Mouse (Mus musculus): ENCODE results near the gene Parp9.
"Not testable (repeated sequence)": the region's sequence is repeated elsewhere in the genome, so short reads cannot be mapped to it uniquely, and the experiment has no call there.

Parp9 gene

DNA sequence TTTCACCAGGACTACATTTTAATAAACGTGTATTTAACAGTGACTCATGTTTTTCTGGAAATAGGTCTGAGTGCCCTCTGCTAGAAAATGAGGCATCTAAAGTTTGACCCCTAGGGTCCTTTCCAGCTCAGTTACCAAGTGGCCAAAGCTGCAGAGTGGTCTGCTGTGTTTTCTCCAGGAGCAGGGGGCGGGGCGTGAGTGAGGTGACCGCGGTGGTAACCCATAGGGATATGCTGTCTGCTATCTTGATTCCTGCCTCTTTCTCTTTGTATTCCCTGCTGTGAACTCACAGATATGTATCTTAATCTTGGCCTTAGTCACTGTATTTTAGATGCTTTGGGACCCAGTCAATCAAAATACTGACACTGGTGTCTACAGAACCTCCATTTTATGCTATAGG, 13.9 kb upstream of the Parp9 start:
- DNase-seq (ENCODE audit: low spot score) = no peak

DNA sequence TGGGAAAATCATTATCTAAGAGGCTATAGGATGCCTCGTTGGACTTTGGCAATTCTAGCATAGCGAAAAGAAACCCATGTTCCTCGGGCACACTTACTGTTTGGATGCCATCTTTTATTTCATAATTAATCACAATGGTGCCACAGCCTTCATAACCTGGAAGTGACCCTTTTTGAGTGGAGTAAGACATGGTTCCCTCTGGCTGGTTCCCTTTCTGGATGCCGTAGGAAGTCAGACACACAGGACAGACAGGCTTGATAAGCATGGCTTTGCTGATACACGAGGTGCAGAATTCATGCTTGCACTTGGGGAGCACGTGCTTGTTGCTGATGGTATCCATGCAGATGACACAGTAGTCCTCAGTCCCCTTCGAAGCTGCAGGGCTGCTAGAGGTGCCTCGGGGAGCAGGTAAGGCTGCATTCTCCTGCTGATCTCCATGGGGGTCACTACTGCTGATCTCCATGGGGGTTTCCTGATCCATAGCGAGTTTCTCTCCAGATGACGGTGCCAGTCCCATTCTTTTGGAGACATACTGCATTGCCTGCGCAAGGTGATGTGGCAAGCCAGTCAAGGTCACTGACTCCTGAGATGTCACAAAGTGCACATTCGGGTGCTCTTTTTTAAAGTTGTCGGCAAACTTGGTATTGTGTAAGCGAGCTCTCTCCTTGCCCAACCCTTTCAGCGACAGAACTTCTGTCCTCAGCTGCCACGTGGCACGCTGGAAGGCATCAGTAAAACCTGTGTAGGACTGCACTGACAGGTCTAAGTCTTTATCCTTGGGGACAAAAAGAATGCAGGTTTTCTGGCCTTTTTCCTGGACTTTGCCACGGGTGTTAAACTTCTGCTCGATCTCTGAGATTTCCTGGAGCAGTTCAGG, 5.9 kb upstream of the Parp9 start:
- DNase-seq (ENCODE audit: low spot score) = no peak

DNA sequence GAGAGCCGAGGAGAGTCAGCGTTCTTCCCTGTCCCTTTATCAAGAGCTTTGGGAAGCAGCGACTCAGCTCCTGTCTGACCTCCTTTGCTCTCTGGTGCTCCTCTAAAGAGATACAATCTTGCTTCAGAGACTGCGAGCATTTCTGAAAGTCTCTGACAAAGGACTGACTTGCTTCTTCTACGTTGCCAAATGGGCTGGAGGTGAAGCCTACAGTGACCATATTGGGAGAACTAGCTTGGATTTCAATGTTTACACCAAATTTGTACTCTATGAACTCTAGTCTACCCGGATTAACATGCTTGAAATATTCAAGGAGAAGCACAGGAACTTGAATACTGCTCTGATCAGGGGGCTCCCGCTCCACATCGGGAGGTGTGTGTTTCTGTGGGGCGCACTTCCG, 5.1 kb upstream of the Parp9 start:
- no peak for DNase-seq (ENCODE audit: low spot score)

DNA sequence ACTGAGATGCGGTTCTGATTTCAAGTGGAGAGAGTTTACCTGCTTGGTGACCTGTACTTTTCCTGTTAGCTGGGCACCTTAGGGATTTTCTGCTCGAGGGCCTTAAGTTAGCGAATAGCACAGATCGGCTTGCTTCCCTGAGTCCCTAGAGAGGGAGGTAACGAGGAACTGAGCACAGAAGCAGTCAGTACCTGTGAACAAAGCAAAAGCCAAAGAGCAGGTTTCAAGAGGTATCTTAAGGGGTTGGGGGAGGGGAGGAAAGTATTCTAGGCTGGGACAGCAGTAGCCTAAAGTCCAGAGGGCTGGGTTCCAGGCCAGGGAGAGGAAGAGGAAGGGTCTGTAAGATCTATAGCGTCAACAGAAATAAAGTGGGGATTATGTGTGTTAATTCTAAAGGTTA, 991 bp downstream of the Parp9 start:
- DNase-seq (ENCODE audit: low spot score) = no peak

DNA sequence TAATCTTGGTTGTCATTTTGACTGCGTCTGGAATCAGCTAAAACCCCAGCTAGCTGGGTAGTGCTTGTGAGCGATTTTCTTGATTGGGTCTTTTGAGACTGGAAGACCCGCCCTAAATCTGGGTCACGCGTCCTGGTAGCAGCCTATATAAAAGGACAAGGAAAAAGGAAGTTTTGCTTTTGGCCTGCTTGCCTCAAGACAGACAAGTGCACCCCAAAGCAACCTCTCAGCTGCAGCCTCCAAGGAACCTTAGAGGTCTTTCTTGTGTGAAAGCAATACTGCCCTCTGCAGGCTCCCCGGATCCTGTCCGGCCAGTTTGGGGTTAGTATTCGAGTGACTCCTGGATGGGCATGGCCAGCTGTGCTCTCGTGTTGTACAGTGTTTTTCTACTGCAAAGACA, 1.4 kb downstream of the Parp9 start:
- peak; percentile 90 for DNase-seq (ENCODE audit: low spot score)

DNA sequence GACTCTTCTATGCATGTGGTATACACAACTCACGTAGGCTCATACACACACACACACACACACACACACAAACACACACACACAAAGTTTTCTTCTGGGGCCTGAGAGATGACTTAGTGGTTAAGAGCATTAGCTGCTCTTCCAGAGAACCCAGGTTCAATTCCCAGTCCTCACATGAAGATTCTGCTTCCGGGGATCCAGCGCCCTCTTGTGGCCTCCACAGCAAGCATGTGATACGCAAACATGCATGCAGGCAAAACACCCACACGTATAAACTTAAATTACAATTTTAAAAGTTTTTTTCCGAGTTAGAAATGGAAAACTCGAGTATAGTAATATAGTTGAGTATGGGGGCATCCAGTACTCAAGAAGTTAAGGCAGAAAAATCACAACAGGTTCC, 3.1 kb downstream of the Parp9 start:
- peak; percentile 53 for DNase-seq (ENCODE audit: low spot score)

DNA sequence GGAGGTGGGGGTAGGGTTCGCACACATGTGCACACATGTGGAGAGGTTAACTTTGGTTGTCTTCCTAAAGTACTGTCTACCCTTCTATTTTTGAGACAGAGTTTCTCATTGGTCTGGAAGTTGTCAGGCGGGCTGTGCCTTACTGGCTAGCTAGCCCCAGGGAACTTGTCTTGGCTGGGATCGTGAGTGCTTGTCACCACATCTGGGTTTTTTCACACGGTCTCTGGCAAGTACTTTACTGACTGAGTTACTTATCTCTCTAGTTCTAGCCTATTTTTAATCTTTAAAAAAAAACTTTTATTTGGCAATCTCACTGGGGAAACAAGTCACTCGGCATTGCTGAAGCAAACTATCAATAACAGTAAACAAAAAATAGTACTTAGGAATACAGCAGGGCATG, 11.0 kb downstream of the Parp9 start:
- DNase-seq (ENCODE audit: low spot score) = no peak

DNA sequence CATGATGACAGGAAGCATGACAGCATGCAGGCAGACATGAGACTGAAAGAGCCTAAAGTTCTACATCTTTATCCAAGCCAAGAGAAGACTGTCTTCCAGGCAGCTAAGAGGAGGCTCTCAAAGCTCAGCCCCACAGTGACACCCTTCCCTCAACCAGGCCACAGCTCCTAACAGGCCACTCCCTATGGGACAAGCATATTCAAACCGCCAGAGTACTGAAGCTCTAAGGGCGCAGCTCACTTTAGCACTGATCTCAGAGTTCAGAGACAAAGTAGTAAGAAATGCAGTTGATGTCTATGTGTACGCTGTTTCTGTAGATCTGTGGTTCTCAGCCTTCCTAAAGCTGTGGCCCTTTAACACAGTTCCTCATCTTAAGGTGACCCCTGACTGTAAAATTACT, 12.9 kb downstream of the Parp9 start:
- DNase-seq (ENCODE audit: low spot score) = no peak

DNA sequence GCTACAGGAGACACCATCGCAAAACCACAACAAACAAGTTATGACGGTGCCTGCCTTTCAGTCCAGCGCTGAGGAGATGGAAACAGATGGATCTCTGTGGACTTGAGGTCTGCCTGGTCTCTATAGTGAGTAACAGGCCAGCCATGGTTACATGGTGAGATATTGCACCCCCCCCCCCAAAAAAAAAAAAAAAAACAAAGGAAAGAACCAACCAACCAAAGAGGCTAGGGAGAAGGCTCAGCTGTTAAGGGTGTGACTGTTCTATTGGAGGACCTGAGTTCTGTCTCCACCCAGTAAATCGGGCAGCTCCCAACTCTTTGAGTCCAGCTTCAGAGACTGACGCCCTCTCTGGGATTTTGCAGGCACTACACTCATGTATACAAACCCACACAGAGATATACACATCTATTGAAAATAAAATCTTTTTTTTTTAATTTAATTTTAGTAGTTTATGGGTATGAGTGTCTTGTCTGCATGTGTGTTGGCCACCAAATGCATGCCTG, 14.4 kb downstream of the Parp9 start:
- DNase-seq (ENCODE audit: low spot score) = no peak

DNA sequence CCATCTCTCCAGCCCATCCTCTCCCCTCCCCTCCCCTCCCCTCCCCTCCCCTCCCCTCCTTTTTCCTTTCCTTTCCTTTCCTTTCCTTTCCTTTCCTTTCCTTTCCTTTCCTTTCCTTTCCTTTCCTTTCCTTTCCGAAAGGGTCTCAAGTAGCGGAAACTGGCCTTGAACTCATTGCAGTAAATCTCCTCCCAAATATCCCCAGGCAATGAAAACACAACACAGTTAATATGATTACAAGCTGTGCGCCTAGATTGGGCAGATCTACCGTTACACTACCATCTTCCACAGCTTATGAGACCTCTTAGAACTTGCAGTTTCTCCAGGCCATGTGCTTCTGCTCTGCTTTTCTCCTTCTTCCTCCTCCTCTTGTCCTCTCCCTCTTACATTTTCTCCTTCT, 27.7 kb downstream of the Parp9 start:
- not testable (repeated sequence) for DNase-seq (ENCODE audit: low spot score)

DNA sequence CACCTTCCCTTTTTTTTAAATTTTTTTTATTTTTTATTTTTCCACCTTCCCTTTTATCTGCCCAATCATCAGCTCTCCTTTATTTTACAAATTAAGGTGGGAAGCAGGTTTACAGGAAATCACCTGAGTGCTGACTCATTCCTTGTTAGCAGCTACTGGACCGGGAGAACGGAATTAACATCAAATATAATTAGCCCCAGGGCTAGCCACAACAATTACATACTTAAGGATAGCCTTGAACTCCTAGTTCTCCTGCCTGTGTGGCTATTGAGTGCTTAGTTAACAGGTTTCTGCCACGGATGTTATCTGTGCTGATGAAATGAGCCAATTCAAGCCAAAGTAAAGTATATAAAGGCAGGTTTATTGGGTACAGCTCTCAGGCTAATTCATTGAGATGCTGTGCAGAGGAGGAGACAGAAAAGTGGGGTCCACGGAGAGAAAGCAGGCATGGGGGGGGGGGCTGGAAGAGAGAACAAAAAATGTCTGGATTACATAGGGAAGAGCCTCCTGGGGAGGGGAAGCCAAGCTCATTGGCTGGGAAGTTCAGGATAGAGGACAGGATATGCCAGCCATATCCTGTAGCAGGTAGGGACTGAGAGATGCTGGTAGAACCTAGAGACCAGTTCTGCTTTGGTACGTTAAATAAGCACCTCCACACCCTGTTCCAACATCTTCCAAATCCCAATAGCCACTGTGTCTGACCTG, 28.3 kb downstream of the Parp9 start:
- no peak for DNase-seq (ENCODE audit: low spot score)

DNA sequence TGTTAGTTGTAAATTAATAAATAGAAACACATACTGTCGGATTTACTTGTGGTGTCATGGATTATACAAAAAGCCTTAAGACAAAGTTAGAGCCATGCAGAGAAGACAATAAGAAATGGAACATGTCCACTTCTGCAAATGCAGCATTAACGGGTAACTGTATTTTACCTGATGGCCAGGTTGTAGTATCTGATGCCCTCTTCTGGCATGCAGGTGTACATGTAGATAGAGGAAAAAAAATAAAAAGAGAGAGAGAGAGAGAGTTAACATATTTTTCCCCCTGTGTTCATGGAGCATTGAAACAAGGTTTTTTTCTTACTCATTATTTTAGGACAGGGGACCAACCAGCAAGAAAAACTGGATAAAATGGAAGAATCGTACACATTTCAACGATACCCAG, 29.0 kb downstream of the Parp9 start:
- no peak for DNase-seq (ENCODE audit: low spot score)

DNA sequence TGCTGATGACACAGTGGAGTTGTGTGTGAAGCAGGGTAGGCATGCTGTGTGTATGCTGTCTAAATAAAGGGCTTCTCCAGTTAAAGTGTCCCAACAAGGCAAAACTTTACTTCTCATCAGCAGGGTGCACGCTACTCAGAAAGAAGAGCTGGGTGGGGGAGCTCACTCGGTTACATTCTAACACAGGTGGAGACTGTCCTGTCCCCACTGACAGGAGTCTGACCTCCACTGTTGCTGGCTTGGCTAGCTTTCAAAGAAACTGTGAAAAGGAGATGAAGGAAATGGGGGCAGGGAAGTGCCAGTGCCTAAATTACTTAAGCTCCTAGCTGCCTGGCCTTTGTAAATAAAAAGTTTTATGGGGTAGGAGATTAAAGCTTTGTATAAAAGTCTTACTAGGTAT, 29.9 kb downstream of the Parp9 start:
- DNase-seq (ENCODE audit: low spot score) = no peak

DNA sequence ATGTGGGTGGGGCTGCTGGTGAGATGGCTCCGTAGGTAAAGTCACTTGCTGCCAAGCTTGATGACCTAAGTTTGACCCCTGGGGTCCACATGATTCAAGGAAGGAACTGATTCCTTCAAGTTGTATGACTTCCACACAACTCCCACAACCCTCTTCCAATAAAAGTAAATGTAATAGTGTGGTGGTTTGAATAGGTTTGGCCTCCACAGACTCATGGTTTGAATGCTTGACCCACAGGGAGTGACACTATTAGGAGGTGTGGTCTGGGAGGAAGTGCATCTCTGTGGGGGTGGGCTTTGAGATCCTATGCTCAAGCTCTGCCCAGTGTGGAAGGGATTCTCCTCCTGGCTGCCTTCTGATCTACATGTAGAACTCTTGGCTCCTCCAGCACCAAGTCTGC, 35.8 kb downstream of the Parp9 start:
- DNase-seq (ENCODE audit: low spot score) = no peak

DNA sequence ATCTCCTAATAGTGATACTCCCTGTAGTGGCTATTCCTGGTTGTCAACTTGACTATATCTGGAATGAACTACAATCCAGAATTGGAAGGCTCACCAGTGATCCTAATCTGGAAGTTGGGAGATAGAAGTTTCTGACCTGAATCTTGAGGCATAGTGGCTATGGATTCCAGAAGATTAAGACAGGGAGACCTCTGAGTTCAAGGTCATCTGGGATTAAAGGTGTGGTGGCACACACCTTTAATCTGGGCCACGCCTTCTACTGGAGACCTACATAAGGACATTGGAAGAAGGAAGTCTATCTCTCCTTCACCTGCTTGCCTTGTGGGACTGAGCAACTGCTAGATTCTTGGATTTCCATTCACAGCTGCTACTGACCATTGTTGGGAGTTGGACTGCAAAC, 40.2 kb downstream of the Parp9 start, which contains the start of gene Kpna1:
Gene Kpna1 (plus strand): TSS at position 301 of the 400 bp plus-strand sequence.
- DNase-seq (ENCODE audit: low spot score) = not testable (repeated sequence)

DNA sequence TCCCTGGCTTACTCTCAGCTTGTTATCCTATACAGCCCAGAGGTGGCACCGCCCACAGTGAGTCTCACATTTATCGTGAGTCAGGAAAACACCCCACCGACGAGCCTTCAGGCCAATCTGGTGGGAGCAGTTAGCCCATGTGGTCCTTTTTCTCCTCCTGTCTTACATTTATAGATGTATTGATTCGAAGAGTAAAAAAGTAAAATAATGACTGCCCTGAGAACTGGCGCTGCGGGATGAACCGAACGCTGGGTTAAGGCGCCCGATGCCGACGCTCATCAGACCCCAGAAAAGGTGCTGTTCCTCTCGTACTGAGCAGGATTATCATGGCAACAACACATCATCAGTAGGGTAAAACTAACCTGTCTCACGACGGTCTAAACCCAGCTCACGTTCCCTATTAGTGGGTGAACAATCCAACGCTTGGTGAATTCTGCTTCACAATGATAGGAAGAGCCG, 43.1 kb downstream of the Parp9 start:
- DNase-seq (ENCODE audit: low spot score) = peak; percentile 99

DNA sequence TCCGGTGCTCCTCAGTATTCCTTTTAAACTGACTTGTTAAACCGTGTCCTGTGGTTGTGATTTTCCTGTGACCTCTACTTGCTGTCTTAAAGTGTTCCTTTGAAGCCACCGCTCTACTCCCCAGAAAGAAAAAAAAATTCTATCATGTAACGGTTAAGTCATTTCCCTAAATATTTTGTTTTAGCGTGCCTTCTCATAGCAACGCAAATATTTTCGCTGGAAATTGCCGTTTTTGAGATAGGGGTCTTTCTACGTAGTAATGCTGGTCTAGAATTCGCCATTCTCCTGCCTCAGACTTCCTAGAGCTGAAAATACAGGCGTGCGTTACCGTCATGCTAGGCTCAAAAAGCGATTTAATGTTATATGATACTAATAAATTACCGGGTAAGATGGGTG, 44.2 kb downstream of the Parp9 start:
- DNase-seq (ENCODE audit: low spot score) = no peak

DNA sequence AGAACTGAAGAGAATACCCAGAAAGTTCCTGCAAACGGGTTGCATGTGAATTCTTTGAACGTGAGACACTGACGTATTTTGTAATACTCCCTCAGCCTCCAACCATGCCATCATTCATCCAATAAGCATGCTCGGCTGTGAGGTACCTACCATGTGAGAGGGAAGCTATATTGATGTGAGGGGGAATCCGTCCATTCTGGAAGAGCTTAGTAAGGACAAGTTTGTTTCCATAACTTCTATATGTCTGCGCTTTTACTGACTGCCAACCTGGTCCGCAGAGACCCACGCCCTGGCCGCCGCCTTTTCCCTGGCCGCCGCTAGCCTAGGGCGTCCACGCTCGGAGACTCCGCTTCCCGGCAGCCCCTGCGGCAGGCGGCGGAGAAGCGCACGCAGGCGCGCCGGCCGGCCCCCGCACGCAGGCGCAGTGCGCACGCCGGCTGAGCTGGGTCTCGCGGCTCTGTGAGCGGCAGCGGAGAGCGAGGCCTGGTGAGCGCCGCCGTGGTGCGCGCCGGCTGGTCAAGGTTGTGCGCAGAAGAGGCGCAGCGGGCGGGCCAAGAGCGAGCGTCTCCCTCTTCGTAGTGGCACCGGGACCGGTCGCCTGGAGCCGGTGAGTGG, 44.7 kb downstream of the Parp9 start:
- peak; percentile 94 for DNase-seq (ENCODE audit: low spot score)

DNA sequence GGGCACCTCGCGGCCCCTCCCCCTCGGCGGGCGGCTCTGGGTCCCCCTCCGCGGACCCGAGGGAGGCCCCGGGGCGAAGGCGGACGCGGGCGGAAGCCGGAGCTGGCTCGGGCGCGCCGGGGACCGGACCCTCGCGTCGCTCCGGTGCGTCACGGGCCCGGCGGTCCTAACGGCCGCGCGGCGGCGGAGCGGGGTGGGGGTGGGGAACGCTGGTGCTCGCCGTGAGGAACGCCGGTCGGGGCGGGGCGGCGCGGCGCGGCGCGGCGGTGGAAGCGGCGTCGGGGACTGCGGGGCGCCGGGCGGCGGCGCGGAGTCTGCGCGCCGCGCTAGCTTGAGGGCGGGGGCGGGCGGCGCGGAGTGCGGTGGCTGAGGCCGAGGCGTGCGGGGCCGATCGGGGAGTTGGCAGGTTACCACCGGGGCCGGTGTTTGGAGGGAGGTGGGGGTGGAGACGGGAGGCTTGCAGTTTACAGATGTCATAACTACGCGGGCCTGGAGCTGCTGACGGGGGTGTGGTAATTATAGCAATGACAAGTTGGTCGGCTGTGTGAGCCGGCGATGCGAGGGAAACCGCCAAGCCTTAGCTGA, 45.3 kb downstream of the Parp9 start:
- DNase-seq (ENCODE audit: low spot score) = peak; percentile 92

DNA sequence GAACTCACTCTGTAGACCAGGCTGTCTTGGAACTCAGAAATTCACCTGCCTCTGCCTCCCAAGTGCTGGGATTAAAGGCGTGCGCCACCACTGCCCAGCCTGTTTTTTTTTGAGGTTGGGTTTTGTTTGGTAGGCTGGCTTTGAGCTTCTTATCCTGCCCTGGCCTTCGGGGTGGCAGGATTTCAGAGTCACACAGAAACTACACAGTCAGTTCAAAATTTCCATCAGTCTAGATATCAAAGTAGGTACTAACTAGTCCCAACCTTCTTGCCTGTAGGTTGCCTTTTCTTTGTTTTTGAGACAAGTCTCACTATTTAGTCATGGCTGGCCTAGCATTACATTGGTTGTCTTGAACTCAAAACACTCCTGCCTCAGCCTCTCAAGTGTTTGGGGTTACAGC, 46.2 kb downstream of the Parp9 start:
- peak; percentile 4 for DNase-seq (ENCODE audit: low spot score)

DNA sequence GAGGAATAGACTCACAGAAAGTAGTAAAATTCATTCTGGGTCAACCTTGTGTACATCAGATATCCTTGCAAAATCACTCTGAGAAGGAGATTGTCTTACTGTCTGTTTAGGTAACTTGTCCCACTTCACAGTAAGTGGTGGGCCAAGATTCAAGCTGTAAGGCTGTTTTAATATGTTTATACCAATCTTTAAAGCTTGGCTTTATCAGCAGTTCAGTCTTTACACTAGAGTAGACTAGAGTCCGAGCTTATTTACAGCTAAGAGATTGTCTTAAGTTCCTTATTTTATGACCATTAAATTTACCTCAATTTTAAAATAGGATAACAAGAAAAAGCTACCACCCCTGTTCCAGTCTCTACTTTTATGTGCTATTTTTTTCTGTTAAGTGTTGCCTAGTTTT, 49.7 kb downstream of the Parp9 start:
- DNase-seq (ENCODE audit: low spot score) = no peak

DNA sequence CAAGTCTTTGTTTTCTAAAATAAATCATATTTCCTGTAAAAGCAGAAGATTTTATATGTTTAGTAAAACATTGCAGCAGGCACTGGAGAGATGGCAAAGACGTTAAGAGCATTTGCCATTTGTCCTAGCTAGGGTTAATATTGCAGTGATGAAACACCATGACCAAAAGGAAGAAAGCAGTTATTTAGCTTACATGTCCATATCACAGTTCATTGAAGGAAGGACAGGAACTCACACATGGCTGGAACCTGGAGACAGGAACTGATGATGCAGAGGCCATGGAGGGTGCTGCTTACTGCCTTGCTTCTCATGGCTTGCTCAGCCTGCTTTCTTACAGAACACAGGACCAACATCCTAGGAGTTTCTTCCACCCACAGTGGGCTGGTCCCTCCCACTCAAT, 54.1 kb downstream of the Parp9 start:
- no peak for DNase-seq (ENCODE audit: low spot score)
